Mouse (Mus musculus) regulatory T cell (primary cell): ENCODE results near the gene Tmem208.
"Not testable (repeated sequence)": the region's sequence is repeated elsewhere in the genome, so short reads cannot be mapped to it uniquely, and the experiment has no call there.

ENCODE experiments used
- in situ Hi-C: fragments of 300-600 bp; cut with MboI, MseI; formaldehyde crosslinking; loops from one replicate; pipeline ENCODE4 v1.15.1; 2025; ENCODE audit warnings: high pct_unique_total_duplicates

Tmem208 gene

DNA sequence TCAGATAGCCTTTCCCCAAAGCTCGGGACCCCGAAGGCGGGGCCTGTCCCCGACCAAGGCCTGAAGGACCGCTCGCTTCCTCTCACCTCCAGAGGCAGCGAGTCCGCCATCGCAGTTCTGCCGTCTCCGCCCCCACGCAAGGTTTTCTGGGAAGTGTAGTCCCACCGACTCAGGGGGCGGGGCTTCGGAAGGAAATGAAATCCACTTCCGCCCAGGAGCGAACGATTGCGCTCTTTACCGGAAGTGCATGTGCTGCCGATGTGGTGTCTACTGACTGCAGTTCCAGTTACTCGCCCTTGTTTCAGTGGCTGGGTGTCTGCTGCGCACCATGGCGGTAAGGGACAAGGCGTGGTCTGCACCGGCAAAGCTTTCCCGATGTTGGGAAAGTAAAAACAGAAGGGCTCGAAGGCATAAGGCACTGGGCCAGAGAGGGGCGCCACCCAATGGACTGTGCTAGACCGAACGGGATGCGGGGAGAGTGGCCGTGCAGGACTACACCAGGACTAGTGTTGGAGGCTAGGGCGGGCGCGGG lies at the start of gene Tmem208, which contains the start of gene Lrrc29:
Gene Tmem208 (plus strand): TSS at position 214 of the 532 bp plus-strand sequence.
Gene Lrrc29 (minus strand): TSS at position 138 of the 532 bp plus-strand sequence.
- in situ Hi-C loops: no loop called here

DNA sequence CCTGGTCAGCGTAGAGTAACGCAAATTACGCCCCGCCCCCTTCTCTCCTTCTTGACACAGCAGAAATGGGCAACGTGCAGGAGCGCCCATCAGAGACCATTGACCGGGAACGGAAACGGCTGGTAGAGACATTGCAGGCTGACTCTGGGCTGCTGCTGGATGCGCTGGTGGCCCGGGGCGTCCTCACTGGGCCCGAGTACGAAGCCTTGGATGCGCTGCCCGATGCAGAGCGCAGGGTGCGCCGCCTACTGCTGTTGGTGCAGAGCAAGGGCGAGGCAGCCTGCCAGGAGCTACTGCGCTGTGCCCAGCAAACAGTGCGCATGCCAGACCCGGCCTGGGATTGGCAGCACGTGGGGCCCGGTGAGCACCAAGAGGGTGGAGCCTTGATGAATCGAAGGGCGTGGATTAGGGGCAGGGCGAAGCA lies 47.2 kb upstream of the Tmem208 start:
- in situ Hi-C loops: no loop called here

DNA sequence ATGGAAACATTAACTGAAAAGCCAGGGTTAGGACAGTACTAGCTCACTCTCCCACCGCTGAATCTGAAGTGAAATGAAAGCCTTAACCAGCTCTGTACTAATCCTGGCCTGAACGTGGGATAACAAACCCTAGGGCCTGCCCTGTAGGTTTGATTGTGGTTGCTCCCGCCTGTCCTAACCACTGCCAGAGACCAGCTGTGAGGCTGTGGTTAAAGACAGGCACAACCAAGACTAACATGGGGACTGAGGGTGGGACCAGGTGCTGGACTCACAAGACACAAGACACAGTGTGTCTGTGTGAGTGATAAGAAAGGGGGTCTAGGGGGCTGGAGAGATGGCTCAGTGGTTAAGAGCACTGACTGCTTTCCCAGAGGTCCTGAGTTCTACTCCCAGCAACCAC lies 45.6 kb upstream of the Tmem208 start:
- in situ Hi-C loops: no loop called here

DNA sequence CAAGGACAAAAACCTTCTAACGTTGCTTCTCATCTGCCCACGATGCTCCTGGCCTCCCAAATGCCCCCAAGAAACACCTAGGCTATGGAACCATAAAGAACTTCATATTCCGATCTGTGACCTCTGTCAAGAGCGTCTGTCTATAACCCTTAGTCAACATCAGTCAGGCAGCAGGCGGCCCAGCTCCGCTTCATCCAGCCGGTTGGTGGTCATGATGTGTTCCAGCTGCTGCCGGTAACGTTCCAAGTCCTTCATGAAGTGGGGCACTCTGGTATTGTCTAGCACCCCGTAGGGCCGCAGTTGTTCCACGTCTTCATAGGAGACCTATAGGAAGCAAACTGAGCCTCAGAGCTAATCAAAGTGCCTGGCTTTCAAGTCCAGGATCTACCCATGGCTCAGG lies 44.3 kb upstream of the Tmem208 start:
- in situ Hi-C loops: no loop called here

DNA sequence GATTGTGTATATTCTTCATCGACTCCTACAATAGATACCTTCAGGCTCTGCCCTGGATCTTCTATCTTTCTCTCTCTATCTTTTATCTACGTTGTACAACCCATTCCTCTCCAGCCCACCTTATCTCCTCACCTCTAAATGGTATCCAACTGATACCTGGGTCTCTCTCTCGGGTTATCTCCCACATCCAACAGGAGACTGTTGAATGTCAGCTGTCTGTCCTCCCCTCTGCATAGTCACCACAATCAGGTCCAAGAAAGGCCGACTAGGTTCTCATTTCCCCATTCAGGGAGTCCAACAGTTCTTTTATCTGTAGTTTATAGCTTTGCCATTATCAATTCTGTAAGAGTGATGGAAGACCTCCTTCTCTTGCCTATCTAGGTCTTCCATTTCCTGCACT lies 43.9 kb upstream of the Tmem208 start:
- in situ Hi-C loops: no loop called here

DNA sequence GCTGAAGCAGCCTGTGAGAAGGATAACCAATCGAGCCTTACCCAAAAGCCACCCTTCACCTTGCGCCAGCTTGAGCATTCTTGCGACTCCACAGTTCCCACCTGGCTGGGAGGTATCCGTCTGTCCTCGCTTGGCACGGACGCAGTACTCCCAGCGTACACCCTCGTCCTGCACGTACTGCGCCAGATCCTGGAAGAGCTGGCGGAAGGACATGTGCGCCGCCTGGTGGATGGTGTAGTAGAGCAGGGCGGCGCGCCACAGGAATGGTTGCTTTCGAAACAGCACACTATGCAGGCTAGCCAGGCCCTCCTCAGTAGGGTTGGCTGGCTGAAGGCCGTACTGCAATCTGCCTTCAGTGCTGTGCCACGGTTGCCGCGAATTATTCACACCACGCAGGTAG lies 43.1 kb upstream of the Tmem208 start:
- in situ Hi-C loops: no loop called here

DNA sequence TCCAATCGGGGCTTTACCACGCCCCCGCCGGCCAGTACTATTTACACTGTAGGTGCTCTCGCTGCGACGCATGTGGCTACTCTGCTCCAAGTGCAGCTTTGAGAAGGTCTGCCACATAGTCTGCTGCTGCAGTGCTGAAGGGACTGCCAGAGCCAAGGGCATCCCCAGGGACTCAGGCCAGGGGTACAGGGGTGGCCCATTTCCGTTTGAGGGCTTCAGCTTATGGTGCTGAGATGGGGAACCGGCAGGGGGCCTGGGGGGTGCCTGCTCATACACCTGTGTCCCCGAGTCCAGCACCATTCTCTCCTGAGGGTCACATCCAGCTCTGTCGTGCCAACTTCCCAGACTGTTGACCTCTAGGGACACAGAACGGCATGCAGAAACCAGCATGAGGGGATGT lies 40.6 kb upstream of the Tmem208 start:
- in situ Hi-C loops: no loop called here

DNA sequence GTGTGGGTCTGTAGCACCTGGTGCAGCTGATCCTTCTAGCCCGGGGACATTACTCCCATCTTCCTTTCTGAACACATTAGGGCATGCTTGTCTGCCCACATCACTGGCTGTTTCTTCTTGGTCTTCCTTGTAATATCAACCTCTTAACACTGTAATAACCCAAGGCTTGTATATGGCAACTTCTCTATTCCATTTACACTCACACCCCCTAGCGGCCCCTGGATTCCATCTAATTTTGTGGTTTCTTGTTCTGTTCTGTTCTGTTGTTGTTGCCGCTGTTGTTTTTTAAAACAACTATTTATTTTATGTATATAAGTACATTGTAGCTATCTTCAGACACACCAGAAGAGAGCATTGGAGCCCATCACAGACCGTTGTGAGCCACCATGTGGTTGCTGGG lies 39.2 kb upstream of the Tmem208 start:
- in situ Hi-C loops: no loop called here

DNA sequence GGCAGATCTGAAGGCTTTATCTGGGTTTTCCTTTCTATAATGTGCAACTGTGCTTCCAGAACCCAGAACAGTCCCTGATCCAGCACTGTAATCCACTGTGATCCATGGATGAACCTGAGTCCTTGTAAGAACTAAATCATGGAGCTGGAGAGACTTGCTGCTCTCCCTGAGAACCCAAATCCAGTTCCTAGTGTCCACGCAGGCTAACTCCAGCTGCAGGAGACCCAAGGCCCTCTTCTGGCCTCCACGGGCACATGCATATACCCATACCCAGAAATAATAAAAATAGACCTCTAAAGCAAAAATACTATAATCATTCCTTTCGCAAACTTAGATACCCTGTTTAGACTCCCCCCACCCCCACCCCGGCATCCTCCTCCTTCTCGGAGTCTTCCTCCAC lies 37.9 kb upstream of the Tmem208 start:
- in situ Hi-C loops: no loop called here

DNA sequence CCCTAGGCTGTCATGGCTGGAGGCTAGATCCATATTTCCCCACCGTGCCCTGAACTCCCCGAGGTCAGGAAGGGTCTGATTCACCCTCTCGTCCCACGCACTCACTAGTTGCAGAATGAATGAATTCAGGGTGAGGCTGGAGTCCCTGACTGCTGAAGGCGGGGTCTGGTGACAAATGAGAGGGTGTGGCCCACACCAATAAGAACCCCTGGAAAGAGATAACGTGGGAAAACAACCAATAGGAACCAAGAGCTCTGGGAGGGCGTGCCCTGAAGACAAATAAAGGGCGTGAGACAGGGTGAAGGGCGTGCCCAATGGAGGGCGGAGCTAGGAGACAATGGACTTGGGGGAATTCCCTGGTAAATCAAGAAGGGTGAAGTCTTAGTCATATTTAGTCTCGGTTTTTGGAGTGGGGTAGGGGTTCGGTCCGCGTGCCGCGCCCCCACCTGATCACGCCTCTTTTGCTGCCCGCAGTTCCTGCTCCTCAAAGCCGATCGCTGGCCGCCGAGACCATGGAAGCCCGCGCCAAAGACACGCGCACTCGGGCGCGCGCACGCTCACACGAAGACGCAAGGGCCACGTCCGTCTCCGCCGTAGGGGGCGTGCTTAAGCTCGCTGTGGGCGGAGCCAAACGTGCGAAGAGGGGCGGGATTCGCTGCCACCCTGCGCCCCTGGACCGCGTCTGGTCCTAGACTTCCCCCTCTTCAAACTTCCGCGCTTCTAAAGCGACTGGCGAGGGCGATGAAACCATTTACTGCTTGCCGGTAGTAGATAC lies 37.0 kb upstream of the Tmem208 start:
- in situ Hi-C loops: no loop called here

DNA sequence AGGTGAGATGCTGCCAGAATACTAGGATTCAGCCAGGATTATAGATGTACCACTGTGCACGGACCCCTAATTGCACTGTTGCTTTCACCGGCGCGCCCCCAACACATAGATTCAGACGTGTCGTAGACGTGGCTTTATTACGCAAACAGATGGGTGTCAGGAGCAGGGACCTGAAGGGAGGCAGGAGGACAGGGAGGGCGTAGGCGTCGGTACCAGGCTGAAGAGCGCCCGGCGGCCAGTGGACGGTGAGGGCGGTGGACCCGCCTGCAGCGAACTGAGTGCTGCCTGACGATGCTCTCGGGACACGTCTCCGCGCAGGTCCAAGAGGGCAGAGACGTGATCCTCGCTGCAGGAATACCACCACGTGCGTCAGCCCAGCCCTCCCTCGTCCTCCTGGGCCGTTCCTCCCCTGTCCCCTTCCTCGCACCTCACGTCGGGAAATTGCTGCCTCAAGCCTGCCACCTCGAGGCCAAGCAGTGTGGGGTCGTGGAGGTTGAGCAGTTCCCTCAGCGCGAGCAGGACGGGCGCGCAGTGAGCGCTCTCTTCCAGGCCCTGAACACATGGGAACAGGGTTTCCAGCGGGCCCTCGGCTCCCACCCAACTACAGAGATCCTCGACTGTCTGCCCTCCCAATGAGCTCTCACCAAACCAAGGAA lies 36.2 kb upstream of the Tmem208 start, which contains the start of gene 4931428F04Rik:
Gene 4931428F04Rik (minus strand): TSS at position 60 of the 656 bp plus-strand sequence.
- in situ Hi-C loops: no loop called here

DNA sequence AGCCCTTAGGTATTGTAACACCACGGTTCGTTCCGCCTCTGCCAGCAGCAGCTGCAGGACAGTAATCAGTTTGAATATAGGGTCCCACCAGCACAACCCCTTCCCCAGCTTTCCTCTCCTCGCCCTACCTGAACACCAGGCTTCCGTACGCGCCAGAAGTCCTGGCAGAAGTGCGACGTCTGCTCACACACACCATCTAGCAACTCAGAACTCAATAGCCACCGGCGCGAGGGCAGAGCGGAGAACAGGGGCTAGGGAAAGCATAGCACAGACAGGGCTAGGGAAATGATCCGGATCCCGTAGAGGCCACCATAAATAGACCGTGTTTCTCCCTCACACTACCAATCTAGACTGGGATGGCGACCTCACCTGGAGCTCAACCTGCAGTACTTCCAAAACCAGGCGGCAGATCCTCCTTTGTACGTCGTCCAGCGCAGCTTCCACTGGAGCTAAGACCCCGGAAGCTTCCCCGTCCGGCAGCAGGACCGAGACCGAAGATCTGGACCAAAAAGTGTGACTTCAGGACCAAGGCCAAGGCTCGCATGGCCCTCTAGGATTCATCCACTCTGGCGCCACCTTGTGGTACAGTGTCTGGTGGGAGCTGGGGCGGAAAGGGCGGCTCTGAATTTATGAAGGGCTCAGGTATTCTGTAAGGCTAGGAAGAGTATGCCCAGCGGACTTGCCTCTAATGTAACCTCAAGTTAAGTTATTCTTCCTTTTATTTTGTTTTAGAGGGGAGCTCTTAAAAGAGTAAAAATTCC lies 35.4 kb upstream of the Tmem208 start:
- in situ Hi-C loops: no loop called here

DNA sequence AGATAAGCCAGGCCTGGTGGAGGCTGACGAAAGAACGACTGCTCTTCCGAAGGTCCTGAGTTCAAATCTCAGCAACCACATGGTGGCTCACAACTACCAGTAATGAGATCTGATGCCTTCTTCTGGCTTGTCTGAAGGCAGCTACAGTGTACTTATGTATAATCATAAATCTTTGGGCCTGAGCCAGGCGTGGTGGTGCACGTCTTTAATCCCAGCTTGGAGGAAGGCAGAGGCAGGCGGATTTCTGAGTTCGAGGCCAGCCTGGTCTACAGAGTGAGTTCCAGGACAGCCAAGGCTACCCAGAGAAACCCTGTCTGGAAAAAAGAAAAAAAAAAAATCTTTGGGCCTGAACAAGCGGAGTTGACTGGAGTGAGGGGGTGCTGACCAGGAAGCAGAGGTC lies 34.8 kb upstream of the Tmem208 start:
- in situ Hi-C loops: not testable (repeated sequence)

DNA sequence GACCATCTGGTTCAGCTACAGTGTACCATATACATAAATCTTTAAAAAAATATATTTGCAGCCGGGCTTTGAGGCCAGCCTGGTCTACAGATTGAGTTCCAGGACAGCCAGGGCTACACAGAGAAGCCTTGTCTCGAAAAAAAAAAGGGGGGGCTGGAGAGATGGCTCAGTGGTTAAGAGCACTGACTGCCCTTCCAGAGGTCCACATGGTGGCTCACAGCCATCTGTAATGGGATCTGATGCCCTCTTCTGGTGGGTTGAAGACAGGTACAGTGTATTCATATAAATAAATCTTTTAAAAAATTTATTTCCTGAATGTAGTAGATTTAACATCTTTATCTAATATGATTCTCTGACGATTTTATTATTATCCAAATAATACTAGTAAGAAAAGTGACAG lies 34.4 kb upstream of the Tmem208 start:
- in situ Hi-C loops: not testable (repeated sequence)

DNA sequence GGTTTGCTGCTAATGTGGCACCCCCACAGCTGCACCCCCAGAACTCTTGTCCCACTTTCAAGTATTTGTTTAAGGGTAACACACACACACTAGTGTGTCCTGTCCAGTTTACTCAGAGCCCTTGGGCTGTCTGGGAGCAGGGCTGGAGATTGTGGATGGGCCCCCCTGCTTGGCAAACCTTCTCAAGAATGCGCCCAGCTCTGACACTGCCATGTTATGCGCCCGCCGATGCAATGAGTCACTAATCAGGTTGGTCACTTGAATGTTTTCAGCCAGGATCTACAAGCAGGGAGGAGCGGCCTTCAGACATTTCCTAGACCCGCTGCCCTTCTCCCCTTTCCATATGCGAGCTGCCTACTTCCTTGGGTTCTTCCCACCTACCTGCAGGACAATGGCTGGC lies 33.7 kb upstream of the Tmem208 start:
- in situ Hi-C loops: no loop called here

DNA sequence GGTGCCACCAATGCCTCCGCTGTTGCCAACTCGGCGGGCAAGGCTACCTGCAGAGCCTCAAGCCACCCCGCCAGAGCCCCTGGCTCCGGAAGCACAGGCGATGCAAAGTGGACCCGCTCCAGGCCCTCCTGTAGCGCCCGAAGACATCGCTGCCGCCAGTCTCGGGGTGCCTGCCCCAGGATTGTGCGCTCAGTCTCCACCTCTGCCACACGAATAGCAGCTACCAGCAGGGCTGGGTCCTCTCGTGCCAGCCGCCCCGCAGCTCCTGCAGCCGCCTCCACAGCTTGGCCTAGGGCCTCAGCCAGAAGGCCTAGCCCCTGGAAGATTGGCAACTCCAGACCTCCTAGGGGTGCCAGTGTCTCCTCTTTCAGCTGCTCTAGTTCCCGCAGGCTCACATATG lies 32.7 kb upstream of the Tmem208 start:
- in situ Hi-C loops: no loop called here

DNA sequence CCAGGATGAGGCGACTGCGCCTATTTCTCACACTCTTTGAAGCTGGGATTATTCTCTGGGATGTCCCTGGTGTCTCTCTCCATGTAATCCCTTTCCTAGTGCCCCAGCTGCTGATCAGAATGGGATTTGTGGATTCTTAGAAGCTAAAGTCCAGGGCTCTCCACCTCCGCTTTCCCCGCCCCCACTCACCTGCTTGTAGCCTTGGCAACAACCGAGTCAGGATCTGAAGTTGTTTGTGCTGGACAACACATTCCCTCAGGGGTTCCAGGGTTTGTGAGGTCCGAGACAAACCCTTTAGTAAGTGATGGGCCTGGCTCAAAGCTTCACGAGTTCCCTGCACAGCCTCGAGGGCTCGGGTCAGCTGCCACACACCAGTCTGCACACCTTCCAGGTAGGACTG lies 31.4 kb upstream of the Tmem208 start:
- in situ Hi-C loops: no loop called here

DNA sequence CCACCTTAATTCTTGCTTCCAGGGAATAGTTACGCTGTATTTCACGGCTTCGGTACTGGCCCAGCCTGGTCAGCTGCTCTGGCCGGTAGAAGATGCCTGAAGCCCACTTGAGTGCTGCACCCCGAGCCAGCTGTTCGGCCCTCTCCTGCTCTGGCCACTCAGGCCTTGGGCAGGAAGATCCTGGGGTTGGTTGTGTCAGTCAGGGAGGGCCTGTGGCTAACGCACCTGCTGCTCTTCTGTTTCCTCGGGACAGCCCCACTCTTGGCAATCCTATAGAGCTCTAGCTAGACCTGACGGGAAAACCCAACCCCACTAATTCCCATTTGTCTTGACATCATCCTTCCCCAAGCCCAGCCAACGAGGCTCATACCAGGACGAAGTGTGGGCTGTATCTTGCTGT lies 30.9 kb upstream of the Tmem208 start:
- in situ Hi-C loops: no loop called here

DNA sequence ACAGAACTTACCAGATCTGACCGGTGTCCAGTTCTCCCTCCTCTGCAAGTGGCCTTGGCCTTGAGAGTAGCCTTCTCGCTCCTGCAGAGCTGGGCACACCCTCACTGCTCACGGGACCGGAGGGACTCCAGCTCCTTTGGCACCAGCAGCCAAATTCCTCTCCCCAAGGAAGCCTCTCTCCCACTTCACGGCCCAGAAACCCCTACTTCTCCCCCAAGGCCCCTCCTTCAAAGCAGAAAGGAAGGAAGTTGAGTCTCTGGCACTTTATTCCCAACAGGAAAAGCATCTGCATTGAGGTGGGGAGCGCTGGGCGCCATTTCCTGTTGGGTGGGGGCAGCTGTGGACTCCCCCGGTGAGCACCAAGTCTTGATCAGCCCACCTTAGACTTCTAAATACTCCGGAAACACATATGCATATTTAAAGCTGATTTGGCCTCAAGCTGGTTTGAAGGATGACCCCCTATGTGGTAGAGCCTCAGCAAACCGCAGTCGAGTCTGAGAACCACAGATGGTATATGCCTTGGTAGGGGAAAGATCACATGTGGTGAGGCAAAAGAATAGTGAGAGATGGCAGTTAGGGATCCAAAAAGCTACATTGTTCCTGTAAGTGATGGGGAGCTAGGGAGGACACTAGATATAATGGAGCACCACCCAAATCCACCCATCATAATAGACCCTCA lies 30.1 kb upstream of the Tmem208 start, which contains the start of gene Exoc3l:
Gene Exoc3l (minus strand): TSS at position 207 of the 679 bp plus-strand sequence.
- in situ Hi-C loops: no loop called here

DNA sequence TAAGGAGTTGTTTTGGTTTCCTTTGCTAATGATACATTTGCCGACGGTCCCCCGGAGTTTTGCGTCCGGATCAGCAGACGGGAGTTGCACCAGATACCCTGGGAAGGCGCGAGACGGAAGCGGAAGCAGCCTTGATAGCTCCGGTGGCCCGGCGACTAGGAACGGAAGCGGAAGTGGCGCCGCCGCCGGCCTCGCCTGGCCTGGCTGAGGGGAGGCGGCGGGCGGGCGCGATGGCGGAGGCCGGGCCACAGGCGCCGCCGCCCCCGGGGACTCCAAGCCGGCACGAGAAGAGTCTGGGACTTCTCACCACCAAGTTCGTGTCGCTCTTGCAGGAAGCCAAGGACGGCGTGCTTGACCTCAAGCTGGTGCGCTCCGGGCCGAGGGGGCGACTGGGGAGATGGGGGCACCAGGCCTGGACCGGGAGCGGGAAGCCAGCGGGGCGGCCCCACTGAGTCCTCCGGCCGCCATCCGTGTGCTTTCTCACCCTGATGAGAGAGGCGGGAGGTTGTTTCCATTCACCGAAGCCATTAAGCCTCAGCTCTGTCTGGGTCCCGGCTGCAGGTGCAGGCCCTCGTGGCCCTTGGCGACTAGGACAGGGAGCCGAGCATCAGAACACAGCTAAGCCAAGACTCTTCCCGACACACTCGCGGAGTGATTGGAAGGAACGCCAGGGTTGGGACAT lies 28.5 kb upstream of the Tmem208 start, which contains the start of gene E2f4:
Gene E2f4 (plus strand): TSS at position 153 of the 682 bp plus-strand sequence.
- in situ Hi-C loops: no loop called here
